Mouse (Mus musculus): ENCODE results near the gene Nos1ap.

DNA sequence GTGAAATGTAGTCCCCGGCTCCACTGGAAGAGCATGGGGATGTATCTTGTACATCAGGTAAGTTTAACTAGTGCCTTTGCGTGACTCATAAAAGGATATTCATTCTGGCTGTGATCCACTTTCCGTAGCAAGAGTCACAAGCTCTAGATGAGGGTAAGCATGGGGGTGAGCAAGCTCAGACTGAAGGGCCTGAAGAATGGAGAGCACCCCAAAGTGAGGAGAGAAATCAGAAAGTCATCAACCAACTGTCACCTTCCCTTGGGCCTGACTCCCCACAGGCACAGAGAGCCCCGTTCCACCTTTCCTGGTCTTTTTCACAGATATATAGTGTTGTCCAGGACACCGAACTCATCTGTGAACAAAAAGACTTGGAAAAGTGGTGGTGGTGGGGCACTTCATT lies 213.9 kb downstream of the Nos1ap start:
- no peak for TF ChIP-seq CTCF (IDR thresholded peaks at IDR 0.05)
- TF ChIP-seq EP300 (IDR thresholded peaks at IDR 0.05), result no peak

All from lung, postnatal 0 days (tissue).